Mouse (Mus musculus) MEL (cell line): ENCODE measurements around the gene Sdccag8.

Experiments
- CTCF ChIP-seq, 3 experiments: IDR thresholded peaks in 2 of 3; conservative IDR thresholded peaks in 1 of 3; 2 replicates each; pipeline ENCODE4 v1.5.1; 2011 to 2012; ENCODE audit warnings: low read length in 3 of 3, low read depth in 2 of 3, mild to moderate bottlenecking in 2 of 3, improper control_type of control experiment in 1 of 3, inconsistent platforms in 1 of 3, mixed read lengths in 1 of 3, moderate library complexity in 1 of 3; ENCODE audit not compliant: control insufficient read depth in 1 of 3, insufficient read depth in 1 of 3, poor library complexity in 1 of 3, severe bottlenecking in 1 of 3
- E2F4 ChIP-seq: IDR thresholded peaks from 2 replicates; pipeline ENCODE4 v1.6.1; 2011; ENCODE audit warnings: low read depth, low read length, improper control_type of control experiment, borderline replicate concordance
- EP300 ChIP-seq, 2 experiments: IDR thresholded peaks; 2 replicates each; pipeline ENCODE4 v1.6.1; 2011; ENCODE audit warnings: improper control_type of control experiment in 2 of 2, low read length in 2 of 2, low read depth in 1 of 2, mild to moderate bottlenecking in 1 of 2
- ETS1 ChIP-seq: IDR thresholded peaks from 2 replicates; pipeline ENCODE4 v1.6.1; 2012; ENCODE audit warnings: low read depth, mild to moderate bottlenecking, inconsistent platforms, low read length, improper control_type of control experiment, moderate library complexity
- GATA1 ChIP-seq: IDR thresholded peaks from 2 replicates; pipeline ENCODE4 v1.6.1; 2011; ENCODE audit warnings: low read depth, low read length, improper control_type of control experiment
- HCFC1 ChIP-seq: IDR thresholded peaks from 2 replicates; pipeline ENCODE4 v1.6.1; 2012; ENCODE audit warnings: low read depth, mild to moderate bottlenecking, inconsistent platforms, low read length, improper control_type of control experiment, moderate library complexity
- KAT2A ChIP-seq: conservative IDR thresholded peaks from 2 replicates; pipeline ENCODE4 v1.6.1; 2012; ENCODE audit warnings: low read depth, low read length, improper control_type of control experiment, inconsistent platforms
- MAX ChIP-seq: IDR thresholded peaks from 2 replicates; pipeline ENCODE4 v1.6.1; 2011; ENCODE audit warnings: low read length, improper control_type of control experiment
- POLR2A ChIP-seq, 2 experiments: IDR thresholded peaks; 2 replicates each; pipeline ENCODE4 v1.6.1; 2011 to 2012; ENCODE audit warnings: low read length in 2 of 2, mild to moderate bottlenecking in 2 of 2, control low read depth in 1 of 2, improper control_type of control experiment in 1 of 2, low read depth in 1 of 2, moderate library complexity in 1 of 2; ENCODE audit not compliant: control insufficient read depth in 1 of 2, insufficient read depth in 1 of 2, poor library complexity in 1 of 2
- SMC3 ChIP-seq: IDR thresholded peaks from 2 replicates; pipeline ENCODE4 v1.6.1; 2011; ENCODE audit warnings: low read depth, low read length, improper control_type of control experiment
- USF1 ChIP-seq: IDR thresholded peaks from 2 replicates; pipeline ENCODE4 v1.6.1; 2014; ENCODE audit warnings: low read depth, mild to moderate bottlenecking, inconsistent platforms, low read length, improper control_type of control experiment, moderate library complexity
- ZC3H11A ChIP-seq: IDR thresholded peaks from 2 replicates; pipeline ENCODE4 v1.6.1; 2012; ENCODE audit warnings: low read depth, mild to moderate bottlenecking, inconsistent platforms, low read length, improper control_type of control experiment
- ZMIZ1 ChIP-seq: IDR thresholded peaks from 2 replicates; pipeline ENCODE4 v1.6.1; 2012; ENCODE audit warnings: low read depth, mild to moderate bottlenecking, inconsistent platforms, low read length, improper control_type of control experiment, moderate library complexity
- ZNF384 ChIP-seq: IDR thresholded peaks from 2 replicates; pipeline ENCODE4 v1.6.1; 2012; ENCODE audit warnings: low read depth, mild to moderate bottlenecking, inconsistent platforms, low read length, improper control_type of control experiment

GRCm38 (mm10) chr1:176847118-176847859 lies 32.8 kb downstream of the Sdccag8 start:
- TF ChIP-seq EP300 (IDR thresholded peaks at IDR 0.05; ENCODE audit: low read depth in 1 of 2, low read length in 2 of 2) (no peak), GATA1 (no peak), ZC3H11A (no peak), CTCF (IDR thresholded peaks at IDR 0.05 in 2 of 3, conservative IDR thresholded peaks at IDR 0.05 in 1 of 3; ENCODE audit: control insufficient read depth in 1 of 3, insufficient read depth in 1 of 3, low read depth in 2 of 3, low read length in 3 of 3, poor library complexity in 1 of 3, severe bottlenecking in 1 of 3) (no peak), ZNF384 (no peak), KAT2A (no peak), ETS1 (no peak), POLR2A (IDR thresholded peaks at IDR 0.05; ENCODE audit: control insufficient read depth in 1 of 2, insufficient read depth in 1 of 2, low read depth in 1 of 2, low read length in 2 of 2, poor library complexity in 1 of 2) (no peak), HCFC1 (no peak), ZMIZ1 (no peak), USF1 (no peak), SMC3 (no peak), E2F4 (no peak), MAX (no peak)
